Mouse (Mus musculus): Measurements from ENCODE around the gene Phldb2. TPM values are rescaled to one million over a fixed set of nuclear protein-coding genes. Genes with fewer than 3 reads are reported as not detected.

The Phldb2 gene
- polyA plus RNA-seq, 1 experiment = 55.4 TPM

DNA sequence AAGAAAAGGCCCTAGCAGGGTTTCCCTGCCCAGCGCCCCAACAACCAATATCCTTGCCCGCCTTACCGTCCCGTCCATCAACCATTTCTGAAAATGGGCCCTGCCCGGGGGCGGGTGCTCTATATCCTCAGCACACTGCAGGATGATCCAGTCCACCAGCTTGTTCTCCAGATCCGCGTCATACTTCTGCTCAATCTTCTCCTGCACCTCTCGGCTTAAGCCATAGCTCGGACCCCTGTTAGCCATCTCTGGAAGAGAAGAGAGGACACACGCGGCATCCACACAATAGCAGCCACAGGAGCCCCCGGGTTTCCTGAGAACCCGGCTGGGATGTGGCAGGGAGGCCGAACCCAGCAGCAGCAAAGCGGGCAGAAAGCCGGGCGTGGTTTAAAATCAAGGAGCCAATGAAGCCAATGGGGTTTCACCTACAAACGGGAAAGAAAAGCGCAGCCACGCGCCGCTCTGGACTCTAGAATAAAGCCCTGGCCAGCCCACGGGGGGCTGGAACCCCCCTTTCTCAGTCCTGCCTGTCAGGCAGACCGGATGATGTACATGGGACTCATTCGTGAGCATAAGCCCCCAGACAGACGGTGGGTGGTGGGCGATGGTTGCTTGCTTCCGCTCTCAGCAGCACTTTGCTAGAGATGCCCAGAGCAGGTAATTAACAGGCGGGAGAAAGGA lies 229.2 kb downstream of the Phldb2 start, which contains the start of gene Tagln3:
Gene Tagln3 (minus strand): TSS at position 548 of the 681 bp plus-strand sequence.
- H3K4me3 ChIP-seq (ENCODE audit: insufficient read depth, low read depth, low read length) = peak within 1 kb of the TSS; percentile 21; the same call in 1 of the 2 replicates
- H3K27me3 ChIP-seq (replicated peaks; ENCODE audit: control insufficient read depth, insufficient read depth, low read length) = no peaks in the 10 kb centered on the region; the same call in 1 of the 2 replicates
- 5% methylated on average over 30 of the region's 30 CpGs for WGBS

GRCm38 (mm10) chr16:45723172-45723901 lies 230.1 kb downstream of the Phldb2 start:
- WGBS = 79% methylated on average over 6 of the region's 6 CpGs
- no peak for TF ChIP-seq POLR2A (IDR thresholded peaks at IDR 0.05; ENCODE audit: low read depth, low read length)
- TF ChIP-seq CTCF (conservative IDR thresholded peaks at IDR 0.05; ENCODE audit: insufficient read depth, insufficient read length, low read depth, low read length) = no peak
- Histone ChIP-seq H3K27ac (ENCODE audit: insufficient read depth, low read depth, low read length) (no peak overlapping the region), H3K4me3 (ENCODE audit: insufficient read depth, low read depth, low read length) (no peak overlapping the region), H3K36me3 (ENCODE audit: control insufficient read depth, insufficient read depth, low read length) (no peaks in the 10 kb centered on the region), H3K4me1 (ENCODE audit: control insufficient read depth, insufficient read depth, low read length) (no peaks in the 10 kb centered on the region), H3K27me3 (replicated peaks; ENCODE audit: control insufficient read depth, insufficient read depth, low read length) (no peaks in the 10 kb centered on the region; the same call in 1 of the 2 replicates)
- DNase-seq = no peak

More for the DNA sequence above, 229.2 kb downstream of the Phldb2 start, which contains the start of gene Tagln3:
- no peak within 1 kb of the TSS for H3K27ac ChIP-seq (ENCODE audit: insufficient read depth, low read depth, low read length)
- no peak for TF ChIP-seq POLR2A (IDR thresholded peaks at IDR 0.05; ENCODE audit: low read depth, low read length)
- TF ChIP-seq CTCF (conservative IDR thresholded peaks at IDR 0.05; ENCODE audit: insufficient read depth, insufficient read length, low read depth, low read length) = no peak
- no peaks in the 10 kb centered on the region for H3K4me1 ChIP-seq (ENCODE audit: control insufficient read depth, insufficient read depth, low read length)
- H3K36me3 ChIP-seq (ENCODE audit: control insufficient read depth, insufficient read depth, low read length) = no peaks in the 10 kb centered on the region
- no peak for DNase-seq

DNA sequence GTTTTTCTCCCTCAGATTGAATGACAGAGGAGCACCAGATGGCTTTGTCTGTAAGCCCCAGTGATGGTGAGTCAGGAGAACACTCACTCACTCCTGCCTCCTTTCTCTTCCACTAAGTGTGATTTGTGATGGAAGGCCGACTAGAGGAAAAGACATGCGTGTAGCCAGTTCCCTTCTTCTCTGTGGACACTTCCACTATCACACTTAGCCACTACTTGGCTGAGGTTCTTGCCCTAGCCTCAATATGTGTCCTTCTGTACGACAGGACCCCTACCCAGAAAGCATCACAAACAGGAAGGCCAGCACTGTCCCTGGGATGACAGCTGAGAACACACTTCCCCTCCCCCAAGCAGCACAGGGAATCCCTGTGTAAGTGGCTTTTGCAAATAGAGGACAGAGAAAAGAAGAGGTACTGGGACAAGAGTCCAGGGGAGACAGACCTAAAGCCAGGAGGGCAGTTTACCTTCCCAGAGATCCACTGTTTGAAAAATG lies 230.9 kb downstream of the Phldb2 start:
- DNase-seq = no peak
- no peaks in the 10 kb centered on the region for H3K36me3 ChIP-seq (ENCODE audit: control insufficient read depth, insufficient read depth, low read length)
- H3K4me3 ChIP-seq (ENCODE audit: insufficient read depth, low read depth, low read length) = no peak overlapping the region
- 92% methylated on average over 3 of the region's 3 CpGs for WGBS
- H3K27ac ChIP-seq (ENCODE audit: insufficient read depth, low read depth, low read length) = no peak overlapping the region
- H3K27me3 ChIP-seq (replicated peaks; ENCODE audit: control insufficient read depth, insufficient read depth, low read length) = no peaks in the 10 kb centered on the region; the same call in 1 of the 2 replicates
- TF ChIP-seq POLR2A (IDR thresholded peaks at IDR 0.05; ENCODE audit: low read depth, low read length) (no peak), CTCF (conservative IDR thresholded peaks at IDR 0.05; ENCODE audit: insufficient read depth, insufficient read length, low read depth, low read length) (no peak)
- no peaks in the 10 kb centered on the region for H3K4me1 ChIP-seq (ENCODE audit: control insufficient read depth, insufficient read depth, low read length)

DNA sequence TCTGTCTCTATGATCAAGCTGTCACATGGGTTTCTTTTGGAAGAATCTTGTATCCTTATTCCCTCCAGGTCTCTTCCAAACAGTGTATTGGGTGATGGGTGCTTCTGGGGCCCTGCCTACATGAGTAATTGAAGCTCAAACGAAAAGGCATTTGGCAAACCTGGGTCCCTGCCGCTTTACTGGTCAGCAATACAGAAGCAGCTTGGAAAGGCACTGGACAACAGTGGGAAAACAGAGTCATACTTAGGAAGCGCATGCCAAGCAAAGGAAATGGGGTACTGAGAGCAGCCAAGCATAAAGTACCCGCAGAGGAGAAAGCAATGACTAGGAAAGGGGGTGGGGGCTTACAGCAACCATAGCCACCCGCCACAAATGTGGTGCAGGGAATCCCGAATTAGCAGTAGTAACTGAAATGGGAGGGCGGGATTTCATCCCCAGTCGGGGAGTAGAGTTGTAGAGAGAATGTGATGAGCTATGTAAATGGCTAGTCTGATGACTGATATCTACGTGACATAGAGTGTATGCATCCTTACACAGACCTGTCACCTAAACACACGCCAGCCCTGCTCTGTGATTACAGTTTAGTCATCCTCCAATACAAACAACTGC lies 233.3 kb downstream of the Phldb2 start:
- no peak overlapping the region for H3K4me3 ChIP-seq (ENCODE audit: insufficient read depth, low read depth, low read length)
- H3K27ac ChIP-seq (ENCODE audit: insufficient read depth, low read depth, low read length) = no peak overlapping the region
- TF ChIP-seq POLR2A (IDR thresholded peaks at IDR 0.05; ENCODE audit: low read depth, low read length) = no peak
- no peak for TF ChIP-seq CTCF (conservative IDR thresholded peaks at IDR 0.05; ENCODE audit: insufficient read depth, insufficient read length, low read depth, low read length)
- H3K27me3 ChIP-seq (replicated peaks; ENCODE audit: control insufficient read depth, insufficient read depth, low read length) = no peaks in the 10 kb centered on the region; the same call in 1 of the 2 replicates
- no peak for DNase-seq
- 91% methylated on average over 10 of the region's 10 CpGs for WGBS
- H3K4me1 ChIP-seq (ENCODE audit: control insufficient read depth, insufficient read depth, low read length) = no peaks in the 10 kb centered on the region
- H3K36me3 ChIP-seq (ENCODE audit: control insufficient read depth, insufficient read depth, low read length) = no peaks in the 10 kb centered on the region

DNA sequence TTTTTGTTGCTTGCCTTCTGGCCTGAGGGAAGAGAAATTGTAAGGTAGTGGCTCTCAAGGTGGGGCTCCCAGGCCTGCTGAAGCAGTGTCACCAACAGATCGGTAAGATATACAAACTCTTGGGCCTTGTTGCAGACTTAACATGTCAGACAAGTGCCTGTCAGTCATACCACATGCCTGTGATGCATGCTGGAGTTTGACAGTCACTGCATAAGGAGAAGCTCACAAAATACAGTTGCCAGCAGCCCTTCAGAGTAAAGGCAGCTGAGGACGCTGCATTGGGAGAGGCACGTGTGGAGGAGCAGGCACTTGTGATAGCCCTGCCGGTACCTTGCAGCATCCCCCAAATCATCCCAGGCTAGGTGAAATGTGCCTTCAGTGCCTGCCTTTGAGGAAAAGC lies 235.1 kb downstream of the Phldb2 start:
- 94% methylated on average over 4 of the region's 4 CpGs for WGBS
- TF ChIP-seq POLR2A (IDR thresholded peaks at IDR 0.05; ENCODE audit: low read depth, low read length) = no peak
- no peak for TF ChIP-seq CTCF (conservative IDR thresholded peaks at IDR 0.05; ENCODE audit: insufficient read depth, insufficient read length, low read depth, low read length)
- H3K27ac ChIP-seq (ENCODE audit: insufficient read depth, low read depth, low read length) = no peak overlapping the region
- H3K4me1 ChIP-seq (ENCODE audit: control insufficient read depth, insufficient read depth, low read length) = no peaks in the 10 kb centered on the region
- H3K27me3 ChIP-seq (replicated peaks; ENCODE audit: control insufficient read depth, insufficient read depth, low read length) = no peaks in the 10 kb centered on the region
- H3K36me3 ChIP-seq (ENCODE audit: control insufficient read depth, insufficient read depth, low read length) = no peaks in the 10 kb centered on the region
- no peak overlapping the region for H3K4me3 ChIP-seq (ENCODE audit: insufficient read depth, low read depth, low read length)
- no peak for DNase-seq

- H3K4me3 ChIP-seq (ENCODE audit: insufficient read depth, low read depth, low read length) = no peak overlapping the region
- H3K27ac ChIP-seq (ENCODE audit: insufficient read depth, low read depth, low read length) = no peak overlapping the region
- WGBS = 81% methylated on average over 5 of the region's 5 CpGs
- DNase-seq = no peak
- TF ChIP-seq POLR2A (IDR thresholded peaks at IDR 0.05; ENCODE audit: low read depth, low read length) = no peak
- TF ChIP-seq CTCF (conservative IDR thresholded peaks at IDR 0.05; ENCODE audit: insufficient read depth, insufficient read length, low read depth, low read length) = no peak
- H3K4me1 ChIP-seq (ENCODE audit: control insufficient read depth, insufficient read depth, low read length) = no peaks in the 10 kb centered on the region
- H3K27me3 ChIP-seq (replicated peaks; ENCODE audit: control insufficient read depth, insufficient read depth, low read length) = no peaks in the 10 kb centered on the region
- H3K36me3 ChIP-seq (ENCODE audit: control insufficient read depth, insufficient read depth, low read length) = no peaks in the 10 kb centered on the region
Observed at GRCm38 (mm10) chr16:45714489-45715150, 238.8 kb downstream of the Phldb2 start.
